Mouse (Mus musculus) CH12.LX (cell line): ENCODE results near the gene Gsdmc4. TPM values are rescaled to one million over a fixed set of nuclear protein-coding genes. Genes with fewer than 3 reads are reported as not detected.
A peak's percentile ranks its signal among the peaks of the same experiment; 100 is the strongest.
"Not testable (repeated sequence)": the region's sequence is repeated elsewhere in the genome, so short reads cannot be mapped to it uniquely, and the experiment has no call there.

Experiments used
- DNase-seq: peaks from one replicate; pipeline ENCODE4 v3.0.0-alpha.2; 2013; ENCODE audit errors: extremely low read depth
- H3K27ac ChIP-seq: 2 replicates; pipeline ENCODE4 v1.5.1; 2012; ENCODE audit warnings: low read depth, mild to moderate bottlenecking, control low read depth, moderate library complexity; ENCODE audit not compliant: insufficient read depth
- H3K27me3 ChIP-seq: replicated peaks from 2 replicates; pipeline ENCODE3; 2012; ENCODE audit warnings: inconsistent platforms
- H3K36me3 ChIP-seq, 2 experiments: replicated peaks in 1 of 2; 2 replicates each; pipeline versions ENCODE3 to v1.6.1; 2012; ENCODE audit warnings: inconsistent platforms in 1 of 2, low read length in 1 of 2, mild to moderate bottlenecking in 1 of 2, mixed read lengths in 1 of 2, moderate library complexity in 1 of 2; ENCODE audit not compliant: control insufficient read depth in 1 of 2, insufficient read depth in 1 of 2
- H3K4me1 ChIP-seq, 2 experiments: 2 replicates each; pipeline ENCODE4 v1.6.1; 2012; ENCODE audit warnings: inconsistent platforms in 1 of 2, moderate library complexity in 1 of 2; ENCODE audit not compliant: insufficient read depth in 2 of 2, control insufficient read depth in 1 of 2
- H3K4me2 ChIP-seq: 2 replicates; pipeline ENCODE4 v1.6.1; 2012; ENCODE audit warnings: low read depth, mild to moderate bottlenecking, control low read depth; ENCODE audit not compliant: poor library complexity, insufficient read depth, severe bottlenecking
- H3K4me3 ChIP-seq, 3 experiments: fragments of 150-350 bp in 1 of 3; sonication (generic) in 1 of 3; replicated peaks in 1 of 3; 2 replicates each; pipeline versions ENCODE3 to v1.5.1; 2011 to 2012; ENCODE audit warnings: low read depth in 2 of 3, low read length in 2 of 3, mild to moderate bottlenecking in 2 of 3, moderate library complexity in 2 of 3, control low read depth in 1 of 3, improper control_type of control experiment in 1 of 3, inconsistent platforms in 1 of 3, mixed read lengths in 1 of 3; ENCODE audit not compliant: poor library complexity in 1 of 3
- H3K79me2 ChIP-seq: replicated peaks from 2 replicates; pipeline ENCODE4 v1.6.1; 2012; ENCODE audit warnings: mild to moderate bottlenecking, moderate library complexity; ENCODE audit not compliant: control insufficient read depth, poor library complexity, insufficient read depth, severe bottlenecking; ENCODE audit errors: extremely low read depth
- H3K9ac ChIP-seq: 2 replicates; pipeline ENCODE4 v1.6.1; 2012; ENCODE audit warnings: low read depth, mild to moderate bottlenecking, control low read depth, moderate library complexity; ENCODE audit not compliant: insufficient read depth
- H3K9me3 ChIP-seq: replicated peaks from 2 replicates; pipeline ENCODE3; 2012; ENCODE audit warnings: low read length, inconsistent platforms, mixed read lengths
- MAX ChIP-seq: IDR thresholded peaks from 2 replicates; pipeline ENCODE4 v1.6.1; 2011; ENCODE audit warnings: low read length, improper control_type of control experiment
- NRF1 ChIP-seq: IDR thresholded peaks from 2 replicates; pipeline ENCODE4 v1.6.1; 2014; ENCODE audit warnings: low read depth, mild to moderate bottlenecking, inconsistent platforms, low read length, improper control_type of control experiment, moderate library complexity
- PAX5 ChIP-seq: IDR thresholded peaks from 2 replicates; pipeline ENCODE4 v1.6.1; 2012; ENCODE audit warnings: low read length, inconsistent platforms, mixed read lengths
- POLR2AphosphoS2 ChIP-seq: IDR thresholded peaks from 2 replicates; pipeline ENCODE4 v1.6.1; 2011; ENCODE audit warnings: low read depth, low read length, improper control_type of control experiment
- USF1 ChIP-seq: IDR thresholded peaks from 2 replicates; pipeline ENCODE4 v1.6.1; 2014; ENCODE audit warnings: low read depth, mild to moderate bottlenecking, inconsistent platforms, low read length, improper control_type of control experiment
- dilution Hi-C: fragments of 300-500 bp; cut with MboI; formaldehyde crosslinking; loops from 2 replicates; pipeline ENCODE4 v1.14.3; 2020; ENCODE audit warnings: low sequenced_read_pairs; ENCODE audit not compliant: extremely low pct_unique_long_range_greater_than_20kb, extremely low pct_ligation_motif_present
- in situ Hi-C: fragments of 300-500 bp; cut with MboI; formaldehyde crosslinking; loops from 3 replicates; pipeline ENCODE4 v1.14.3; 2019; ENCODE audit warnings: low sequenced_read_pairs, low pct_ligation_motif_present, low pct_unique_long_range_greater_than_20kb, mixed read lengths
- polyA plus RNA-seq: library from polyadenylated mRNA; unstranded; fragments of >175 nt; gene quantifications from 2 replicates; pipeline ENCODE4 v1.2.1, GENCODE M21; 2012; ENCODE audit warnings: low read depth; ENCODE audit not compliant: insufficient read length
- total RNA-seq, 2 experiments: library from RNA; depleted of rRNA; stranded (reverse); fragments of 300-350 nt in 1 of 2; fragments of >200 nt in 1 of 2; gene quantifications; 2 replicates each; pipeline ENCODE4 v1.2.3; 2012 to 2014

Gsdmc4 gene
- total and polyA plus RNA-seq, 3 experiments = 0.11 TPM; not detected in 1

GRCm38 (mm10) chr15:63924484-63924883, 12.4 kb upstream of the Gsdmc4 start:
- H3K27ac ChIP-seq = no peak overlapping the region
- dilution Hi-C loops = no loop called here
- peaks cover 0 to 14% of the 10 kb centered on the region in 2 experiments; a peak in 2 of 4 replicates for H3K4me1 ChIP-seq
- TF ChIP-seq NRF1 (no peak), POLR2AphosphoS2 (0 out of 2 replicates have a peak, but pooled peaks have one; percentile 10), PAX5 (no peak), USF1 (no peak), MAX (no peak)
- TF ChIP-seq, all 38 proteins: peak for 1
- no peaks in the 10 kb centered on the region for H3K27me3 ChIP-seq
- H3K79me2 ChIP-seq = no peaks in the 10 kb centered on the region
- no peaks in the 10 kb centered on the region for H3K9me3 ChIP-seq
- no peak overlapping the region for H3K9ac ChIP-seq
- H3K4me2 ChIP-seq = no peak overlapping the region
- H3K4me3 ChIP-seq = no peak overlapping the region
- in situ Hi-C loops = no loop called here
- DNase-seq = no peak
- H3K36me3 ChIP-seq = peaks cover 8 to 40% of the 10 kb centered on the region in 2 experiments

GRCm38 (mm10) chr15:63921618-63922017, 9.5 kb upstream of the Gsdmc4 start:
- Histone ChIP-seq H3K4me1 (peaks cover 0 to 14% of the 10 kb centered on the region in 2 experiments; a peak in 2 of 4 replicates), H3K36me3 (peaks cover 0 to 16% of the 10 kb centered on the region in 2 experiments)
- H3K4me2 ChIP-seq, H3K79me2 ChIP-seq, in situ Hi-C loops, H3K9ac ChIP-seq, dilution Hi-C loops, H3K4me3 ChIP-seq, H3K27me3 ChIP-seq, DNase-seq, H3K9me3 ChIP-seq, H3K27ac ChIP-seq: not testable (repeated sequence)

- H3K9me3 ChIP-seq, H3K36me3 ChIP-seq, dilution Hi-C loops, in situ Hi-C loops, H3K79me2 ChIP-seq, H3K27ac ChIP-seq, H3K9ac ChIP-seq, DNase-seq, H3K27me3 ChIP-seq, H3K4me3 ChIP-seq, H3K4me2 ChIP-seq: not testable (repeated sequence)
- peaks cover 0 to 12% of the 10 kb centered on the region in 2 experiments; a peak in 2 of 4 replicates for H3K4me1 ChIP-seq
These were observed 7.6 kb upstream of the Gsdmc4 start for GRCm38 (mm10) chr15:63919728-63920127.

GRCm38 (mm10) chr15:63916584-63916983, 4.5 kb upstream of the Gsdmc4 start:
- H3K4me3 ChIP-seq, H3K27me3 ChIP-seq, DNase-seq, H3K9ac ChIP-seq, H3K4me2 ChIP-seq, dilution Hi-C loops, H3K36me3 ChIP-seq, in situ Hi-C loops, H3K4me1 ChIP-seq, H3K9me3 ChIP-seq, H3K27ac ChIP-seq, H3K79me2 ChIP-seq: not testable (repeated sequence)

GRCm38 (mm10) chr15:63909896-63910295, 2.2 kb downstream of the Gsdmc4 start:
- H3K4me3 ChIP-seq, H3K9me3 ChIP-seq, DNase-seq, H3K9ac ChIP-seq, in situ Hi-C loops, H3K4me1 ChIP-seq, H3K27me3 ChIP-seq, H3K4me2 ChIP-seq, H3K79me2 ChIP-seq, H3K36me3 ChIP-seq, dilution Hi-C loops, H3K27ac ChIP-seq: not testable (repeated sequence)
